Comparison of ENCODE assay signal across 11 mouse cellular contexts in the genomic region with DNA sequence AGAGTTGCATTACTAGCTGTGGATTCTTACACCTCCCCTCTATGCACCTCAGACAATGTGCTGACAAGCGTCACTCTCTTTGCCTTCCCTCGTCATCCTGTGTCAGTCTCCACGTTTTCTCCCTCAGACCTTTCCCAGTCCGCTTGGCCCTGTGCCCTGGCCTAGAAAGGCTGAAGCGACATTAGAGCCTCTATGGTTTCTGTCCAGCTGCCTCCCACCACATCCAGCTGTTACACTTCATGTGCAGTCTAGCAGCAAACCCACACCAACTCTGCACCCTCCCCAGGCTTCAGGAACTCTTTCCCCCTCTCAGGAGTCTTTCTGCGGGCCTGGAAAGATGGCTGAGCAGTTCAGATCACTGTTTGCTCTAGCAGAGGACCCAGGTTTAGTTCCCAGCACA.
DNase-seq lines count a peak whose midpoint lies in the region; ATAC-seq and TF ChIP-seq lines count a peak whose summit lies in the region.
"Had no signal": no experiment of that assay in that cellular context is flagged by ENCODE, and none has a peak within 500 bp of the region (broad histone marks: within the 10 kb centered on the region; RNA-seq: fewer than 3 reads in every experiment).

No protein-coding gene starts in this region.

- peak; percentile 41 to 68 for DNase-seq in lung, adult 18-20 months
- no peak for DNase-seq in lung, adult 2 months
- peak; percentile 89 for DNase-seq in gastrocnemius, postnatal 14 days
- DNase-seq in kidney, adult 2 months, result peak; percentile 52
- peak; percentile 74 for DNase-seq in lung, postnatal 14 days
- DNase-seq in neural tube, embryonic 10.5 days (ENCODE audit: extremely low spot score, low spot score), result no peak
- DNase-seq in cerebellum, adult 8-10 months, result no peak
- DNase-seq: cerebellum, postnatal 36 days had no signal

- TF ChIP-seq POLR2A in lung, adult 2 months (IDR thresholded peaks at IDR 0.05; ENCODE audit: borderline replicate concordance, extremely low read depth, low read depth, low read length), result no peak
- no peak for TF ChIP-seq POLR2A in kidney, adult 2 months (IDR thresholded peaks at IDR 0.05; ENCODE audit: low read depth, low read length)

- H3K4me3 ChIP-seq in lung, adult 2 months (replicated peaks; ENCODE audit: extremely low read depth, low read depth, low read length), result no peak overlapping the region
- no peak overlapping the region for H3K4me3 ChIP-seq in kidney, adult 2 months (ENCODE audit: insufficient read depth, low read depth, low read length)
- H3K4me3 ChIP-seq: neural tube, embryonic 13.5 days had no signal

- H3K36me3 ChIP-seq in kidney, adult 2 months (ENCODE audit: control insufficient read depth, insufficient read depth, low read length), result no peaks in the 10 kb centered on the region

- no peaks in the 10 kb centered on the region for H3K27me3 ChIP-seq in kidney, adult 2 months (replicated peaks; ENCODE audit: control insufficient read depth, insufficient read depth, low read length)
- H3K27me3 ChIP-seq: neural tube, embryonic 13.5 days had no signal

- no peak overlapping the region for H3K27ac ChIP-seq in kidney, adult 2 months (ENCODE audit: insufficient read depth, low read depth, low read length)
- H3K27ac ChIP-seq: neural tube, embryonic 13.5 days had no signal

- H3K4me1 ChIP-seq in lung, adult 2 months (ENCODE audit: control insufficient read depth, insufficient read depth, low read length), result peaks cover 10% of the 10 kb centered on the region
- H3K4me1 ChIP-seq in kidney, adult 2 months (ENCODE audit: control insufficient read depth, insufficient read depth, low read length), result no peaks in the 10 kb centered on the region; the same call in 1 of the 2 replicates

- no peak for ATAC-seq in inflammation-experienced regulatory T-cells, adult 6 months
- ATAC-seq: forebrain, embryonic 14.5 days had no signal

- WGBS in lung, adult 2 months, result 64% methylated on average over 6 of the region's 6 CpGs
- WGBS in kidney, adult 2 months, result 56% methylated on average over 6 of the region's 6 CpGs

- intact Hi-C loops in gastrocnemius, postnatal 14 days (cut with DNase I; ENCODE audit: low total_unique reads), result no loop called here

- TF ChIP-seq CTCF in lung, adult 2 months (IDR thresholded peaks at IDR 0.05; ENCODE audit: insufficient read depth, low read length), result no peak
- no peak for TF ChIP-seq CTCF in kidney, adult 2 months (conservative IDR thresholded peaks at IDR 0.05; ENCODE audit: insufficient read depth, insufficient read length, low read depth, low read length)

Comparison
In these comparisons a context has a peak if more than half of its experiments do, and no peak if none do; other contexts are left out.
1. DNase-seq: peak in lung, adult 18-20 months (2 of 2), gastrocnemius, postnatal 14 days (single experiment), kidney, adult 2 months (single experiment) and lung, postnatal 14 days (single experiment); none in lung, adult 2 months (single experiment), neural tube, embryonic 10.5 days (single experiment) and cerebellum, adult 8-10 months (single experiment).